Mouse (Mus musculus) CH12.LX (cell line): ENCODE measurements around the gene Ubap1. TPM values are rescaled to one million over a fixed set of nuclear protein-coding genes. Genes with fewer than 3 reads are reported as not detected.

Source experiments
- DNase-seq: peaks from one replicate; pipeline ENCODE4 v3.0.0-alpha.2; 2013; ENCODE audit errors: extremely low read depth
- H3K27ac ChIP-seq: 2 replicates; pipeline ENCODE4 v1.5.1; 2012; ENCODE audit warnings: low read depth, mild to moderate bottlenecking, control low read depth, moderate library complexity; ENCODE audit not compliant: insufficient read depth
- H3K27me3 ChIP-seq: replicated peaks from 2 replicates; pipeline ENCODE3; 2012; ENCODE audit warnings: inconsistent platforms
- H3K36me3 ChIP-seq, 2 experiments: replicated peaks in 1 of 2; 2 replicates each; pipeline versions ENCODE3 to v1.6.1; 2012; ENCODE audit warnings: inconsistent platforms in 1 of 2, low read length in 1 of 2, mild to moderate bottlenecking in 1 of 2, mixed read lengths in 1 of 2, moderate library complexity in 1 of 2; ENCODE audit not compliant: control insufficient read depth in 1 of 2, insufficient read depth in 1 of 2
- H3K4me1 ChIP-seq, 2 experiments: 2 replicates each; pipeline ENCODE4 v1.6.1; 2012; ENCODE audit warnings: inconsistent platforms in 1 of 2, moderate library complexity in 1 of 2; ENCODE audit not compliant: insufficient read depth in 2 of 2, control insufficient read depth in 1 of 2
- H3K4me2 ChIP-seq: 2 replicates; pipeline ENCODE4 v1.6.1; 2012; ENCODE audit warnings: low read depth, mild to moderate bottlenecking, control low read depth; ENCODE audit not compliant: poor library complexity, insufficient read depth, severe bottlenecking
- H3K4me3 ChIP-seq, 3 experiments: fragments of 150-350 bp in 1 of 3; sonication (generic) in 1 of 3; replicated peaks in 1 of 3; 2 replicates each; pipeline versions ENCODE3 to v1.5.1; 2011 to 2012; ENCODE audit warnings: low read depth in 2 of 3, low read length in 2 of 3, mild to moderate bottlenecking in 2 of 3, moderate library complexity in 2 of 3, control low read depth in 1 of 3, improper control_type of control experiment in 1 of 3, inconsistent platforms in 1 of 3, mixed read lengths in 1 of 3; ENCODE audit not compliant: poor library complexity in 1 of 3
- H3K79me2 ChIP-seq: replicated peaks from 2 replicates; pipeline ENCODE4 v1.6.1; 2012; ENCODE audit warnings: mild to moderate bottlenecking, moderate library complexity; ENCODE audit not compliant: control insufficient read depth, poor library complexity, insufficient read depth, severe bottlenecking; ENCODE audit errors: extremely low read depth
- H3K9ac ChIP-seq: 2 replicates; pipeline ENCODE4 v1.6.1; 2012; ENCODE audit warnings: low read depth, mild to moderate bottlenecking, control low read depth, moderate library complexity; ENCODE audit not compliant: insufficient read depth
- H3K9me3 ChIP-seq: replicated peaks from 2 replicates; pipeline ENCODE3; 2012; ENCODE audit warnings: low read length, inconsistent platforms, mixed read lengths
- CHD1 ChIP-seq: IDR thresholded peaks from 2 replicates; pipeline ENCODE4 v1.6.1; 2012; ENCODE audit warnings: low read depth, low read length, improper control_type of control experiment, inconsistent platforms
- CHD2 ChIP-seq: IDR thresholded peaks from 2 replicates; pipeline ENCODE4 v1.6.1; 2011; ENCODE audit warnings: low read length, improper control_type of control experiment
- EP300 ChIP-seq: IDR thresholded peaks from 2 replicates; pipeline ENCODE4 v1.6.1; 2011; ENCODE audit warnings: low read length, improper control_type of control experiment
- ETS1 ChIP-seq: conservative IDR thresholded peaks from 2 replicates; pipeline ENCODE4 v1.6.1; 2012; ENCODE audit warnings: low read depth, mild to moderate bottlenecking, inconsistent platforms, low read length, improper control_type of control experiment, moderate library complexity
- GABPA ChIP-seq: IDR thresholded peaks from 2 replicates; pipeline ENCODE4 v1.6.1; 2012; ENCODE audit warnings: low read depth, low read length, improper control_type of control experiment, inconsistent platforms; ENCODE audit not compliant: insufficient replicate concordance
- MAZ ChIP-seq: IDR thresholded peaks from 2 replicates; pipeline ENCODE4 v1.6.1; 2012; ENCODE audit warnings: low read depth, mild to moderate bottlenecking, inconsistent platforms, low read length, improper control_type of control experiment, moderate library complexity
- MEF2A ChIP-seq: IDR thresholded peaks from 2 replicates; pipeline ENCODE4 v1.6.1; 2014; ENCODE audit warnings: low read depth, mild to moderate bottlenecking, inconsistent platforms, low read length, improper control_type of control experiment, borderline replicate concordance
- NRF1 ChIP-seq: IDR thresholded peaks from 2 replicates; pipeline ENCODE4 v1.6.1; 2014; ENCODE audit warnings: low read depth, mild to moderate bottlenecking, inconsistent platforms, low read length, improper control_type of control experiment, moderate library complexity
- PAX5 ChIP-seq: IDR thresholded peaks from 2 replicates; pipeline ENCODE4 v1.6.1; 2012; ENCODE audit warnings: low read length, inconsistent platforms, mixed read lengths
- POLR2AphosphoS2 ChIP-seq: IDR thresholded peaks from 2 replicates; pipeline ENCODE4 v1.6.1; 2011; ENCODE audit warnings: low read depth, low read length, improper control_type of control experiment
- SIN3A ChIP-seq: IDR thresholded peaks from 2 replicates; pipeline ENCODE4 v1.6.1; 2012; ENCODE audit warnings: low read length, improper control_type of control experiment, inconsistent platforms
- USF1 ChIP-seq: IDR thresholded peaks from 2 replicates; pipeline ENCODE4 v1.6.1; 2014; ENCODE audit warnings: low read depth, mild to moderate bottlenecking, inconsistent platforms, low read length, improper control_type of control experiment
- ZMIZ1 ChIP-seq: IDR thresholded peaks from 2 replicates; pipeline ENCODE4 v1.6.1; 2012; ENCODE audit warnings: low read depth, mild to moderate bottlenecking, inconsistent platforms, low read length, improper control_type of control experiment
- ZNF384 ChIP-seq: IDR thresholded peaks from 2 replicates; pipeline ENCODE4 v1.6.1; 2012; ENCODE audit warnings: low read depth, low read length, improper control_type of control experiment, inconsistent platforms
- dilution Hi-C: fragments of 300-500 bp; cut with MboI; formaldehyde crosslinking; loops from 2 replicates; pipeline ENCODE4 v1.14.3; 2020; ENCODE audit warnings: low sequenced_read_pairs; ENCODE audit not compliant: extremely low pct_unique_long_range_greater_than_20kb, extremely low pct_ligation_motif_present
- in situ Hi-C: fragments of 300-500 bp; cut with MboI; formaldehyde crosslinking; loops from 3 replicates; pipeline ENCODE4 v1.14.3; 2019; ENCODE audit warnings: low sequenced_read_pairs, low pct_ligation_motif_present, low pct_unique_long_range_greater_than_20kb, mixed read lengths
- polyA plus RNA-seq: library from polyadenylated mRNA; unstranded; fragments of >175 nt; gene quantifications from 2 replicates; pipeline ENCODE4 v1.2.1, GENCODE M21; 2012; ENCODE audit warnings: low read depth; ENCODE audit not compliant: insufficient read length
- total RNA-seq, 2 experiments: library from RNA; depleted of rRNA; stranded (reverse); fragments of 300-350 nt in 1 of 2; fragments of >200 nt in 1 of 2; gene quantifications; 2 replicates each; pipeline ENCODE4 v1.2.3; 2012 to 2014

Gene Ubap1
- total and polyA plus RNA-seq, 3 experiments, result 11.5 to 22.3 (median 17.5) TPM

DNA sequence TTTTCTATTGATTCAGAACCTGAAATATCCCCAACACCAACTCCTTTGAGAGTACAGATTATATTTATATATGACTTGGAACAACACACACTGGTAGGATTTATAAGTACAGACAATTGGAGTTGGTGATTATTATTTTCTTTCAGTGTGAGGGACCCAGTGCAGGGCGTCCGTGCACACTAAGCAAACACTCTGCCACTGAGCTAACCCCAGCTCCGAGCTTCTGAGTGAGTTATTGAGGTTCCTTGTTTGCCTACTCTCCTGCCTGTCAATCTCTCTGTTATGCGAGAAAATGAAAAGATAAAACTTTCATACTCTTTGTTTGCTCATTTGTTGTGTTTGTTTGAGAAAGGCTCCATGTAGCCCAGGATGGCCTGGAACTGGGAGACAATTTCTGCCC, 27.8 kb upstream of the Ubap1 start:
- dilution Hi-C loops, result no loop called here
- no peak overlapping the region for H3K9ac ChIP-seq
- no peak for TF ChIP-seq MEF2A
- TF ChIP-seq PAX5, result no peak
- no peak for TF ChIP-seq USF1
- TF ChIP-seq, all 38 proteins: peak for 0
- Histone ChIP-seq H3K4me1 (peaks cover 10 to 21% of the 10 kb centered on the region in 2 experiments; a peak in 3 of 4 replicates), H3K9me3 (no peaks in the 10 kb centered on the region), H3K4me2 (no peak overlapping the region), H3K4me3 (no peak overlapping the region), H3K36me3 (peaks cover 0 to 7% of the 10 kb centered on the region in 2 experiments), H3K79me2 (no peaks in the 10 kb centered on the region), H3K27me3 (no peaks in the 10 kb centered on the region), H3K27ac (no peak overlapping the region)
- no peak for DNase-seq
- in situ Hi-C loops, result no loop called here

DNA sequence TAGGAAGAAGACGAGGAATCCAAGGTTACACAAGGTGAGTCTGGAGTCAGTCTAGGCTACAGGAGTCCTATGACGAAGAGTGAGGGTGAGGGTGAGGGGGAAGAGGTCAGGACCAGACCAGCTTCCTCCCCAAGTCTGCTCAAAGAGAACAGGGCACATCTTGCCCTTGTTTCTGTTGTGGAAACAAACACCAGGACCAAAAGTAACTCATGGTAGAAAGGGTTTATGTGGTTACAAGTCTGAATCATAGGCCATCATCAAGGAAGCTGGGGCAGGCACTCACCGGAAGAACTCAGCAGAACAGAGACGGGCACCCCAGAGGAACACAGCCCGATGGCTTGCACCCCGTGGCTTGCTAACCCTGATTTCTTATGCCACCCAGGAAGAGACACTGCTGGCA, 21.9 kb upstream of the Ubap1 start:
- no peaks in the 10 kb centered on the region for H3K36me3 ChIP-seq
- dilution Hi-C loops (no loop called here), in situ Hi-C loops (no loop called here)
- H3K79me2 ChIP-seq, result no peaks in the 10 kb centered on the region
- H3K9ac ChIP-seq, result no peak overlapping the region
- no peaks in the 10 kb centered on the region for H3K9me3 ChIP-seq
- H3K4me1 ChIP-seq, result peaks cover 7% of the 10 kb centered on the region in 2 experiments
- H3K4me3 ChIP-seq, result no peak overlapping the region
- no peak overlapping the region for H3K4me2 ChIP-seq
- DNase-seq, result no peak
- H3K27me3 ChIP-seq, result no peaks in the 10 kb centered on the region
- H3K27ac ChIP-seq, result no peak overlapping the region
- TF ChIP-seq POLR2AphosphoS2 (no peak), EP300 (no peak), CHD2 (no peak), CHD1 (no peak), ZNF384 (no peak), SIN3A (no peak), ZMIZ1 (no peak), GABPA (no peak), ETS1 (no peak)

DNA sequence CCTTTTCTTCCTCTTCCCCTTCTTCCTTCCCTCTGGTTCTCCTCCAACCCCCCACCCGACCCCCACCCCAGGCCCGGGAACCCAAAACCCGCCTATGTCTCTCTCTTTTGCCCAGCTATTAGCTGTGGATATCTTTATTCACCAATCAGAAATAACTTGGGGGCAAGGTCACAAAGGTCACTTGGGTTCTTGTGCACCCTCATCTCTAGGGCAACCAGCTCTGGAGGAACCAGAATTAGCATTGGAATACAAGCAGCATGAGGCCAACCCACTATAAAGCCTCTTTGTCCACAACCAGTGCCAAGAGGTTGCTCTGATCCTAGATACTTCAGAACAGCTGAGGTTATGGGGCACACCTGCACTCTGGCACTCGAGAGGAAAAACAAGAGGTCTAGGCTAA, 19.3 kb upstream of the Ubap1 start:
- no peaks in the 10 kb centered on the region for H3K79me2 ChIP-seq
- no peak overlapping the region for H3K27ac ChIP-seq
- dilution Hi-C loops, result no loop called here
- no peaks in the 10 kb centered on the region for H3K27me3 ChIP-seq
- in situ Hi-C loops, result no loop called here
- no peaks in the 10 kb centered on the region for H3K9me3 ChIP-seq
- no peak overlapping the region for H3K9ac ChIP-seq
- H3K4me3 ChIP-seq, result no peak overlapping the region
- no peaks in the 10 kb centered on the region for H3K36me3 ChIP-seq
- H3K4me1 ChIP-seq, result peaks cover 7% of the 10 kb centered on the region in 2 experiments
- DNase-seq, result no peak
- no peak for TF ChIP-seq MAZ
- no peak for TF ChIP-seq GABPA
- no peak for TF ChIP-seq CHD2
- TF ChIP-seq NRF1, result no peak
- no peak overlapping the region for H3K4me2 ChIP-seq
